8 mouse cellular contexts compared by ENCODE assay signal in the genomic region with DNA sequence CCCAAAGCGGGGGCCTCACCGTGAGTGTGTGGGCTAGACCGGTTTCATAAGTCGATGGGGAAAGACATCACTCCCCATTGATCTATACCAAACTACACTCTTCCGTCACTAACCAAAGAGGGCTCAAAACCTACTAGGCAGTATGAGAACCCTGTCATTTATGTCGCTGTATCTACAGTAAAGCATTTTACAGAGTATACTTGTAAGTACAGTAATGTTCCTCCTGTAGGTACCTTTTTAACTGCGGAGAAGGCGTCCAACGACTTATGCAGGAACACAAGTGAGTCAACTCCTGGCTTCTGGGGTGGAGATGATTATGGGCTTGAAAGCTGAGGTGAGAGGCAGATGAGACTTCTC. TPM values are rescaled to one million over a fixed set of nuclear protein-coding genes. Genes with fewer than 3 reads are reported as not detected.
DNase-seq lines count a peak whose midpoint lies in the region; ATAC-seq lines count a peak whose summit lies in the region.

No protein-coding gene starts in this region.

- H3K9me3 ChIP-seq in lung, embryonic 15.5 days: no peaks in the 10 kb centered on the region
- H3K9me3 ChIP-seq in embryonic facial prominence, embryonic 11.5 days (replicated peaks; ENCODE audit: control insufficient read depth, low read length): no peaks in the 10 kb centered on the region
- H3K9me3 ChIP-seq in intestine, embryonic 16.5 days (ENCODE audit: control insufficient read depth, low read length): no peaks in the 10 kb centered on the region
- no peaks in the 10 kb centered on the region for H3K9me3 ChIP-seq in neural tube, embryonic 14.5 days (ENCODE audit: control insufficient read depth, low read length)

- peak overlapping the region; percentile 98 for H3K4me3 ChIP-seq in lung, embryonic 15.5 days
- H3K4me3 ChIP-seq in embryonic facial prominence, embryonic 11.5 days (ENCODE audit: low read depth, low read length): peak overlapping the region; percentile 92
- H3K4me3 ChIP-seq in intestine, embryonic 16.5 days (ENCODE audit: low read length): peak overlapping the region; percentile 95
- peak overlapping the region; percentile 94 for H3K4me3 ChIP-seq in neural tube, embryonic 14.5 days (ENCODE audit: low read depth, low read length)

- no peak for DNase-seq in lung, postnatal 25 days (ENCODE audit: low spot score)
- no peak for DNase-seq in embryonic facial prominence, embryonic 11.5 days (ENCODE audit: low spot score)
- no peak for DNase-seq in spleen, adult 18-20 months
- no peak for DNase-seq in yolk sac, embryonic 10.5 days (ENCODE audit: low spot score)
- DNase-seq in adrenal gland, adult (ENCODE audit: inconsistent age in 2 of 2, low spot score in 1 of 2): no peak

- H3K36me3 ChIP-seq in lung, embryonic 15.5 days: peaks cover 28% of the 10 kb centered on the region
- no peaks in the 10 kb centered on the region; the same call in 1 of the 2 replicates for H3K36me3 ChIP-seq in embryonic facial prominence, embryonic 11.5 days (replicated peaks; ENCODE audit: control insufficient read depth, insufficient read depth, low read depth, low read length)
- H3K36me3 ChIP-seq in intestine, embryonic 16.5 days (ENCODE audit: control insufficient read depth, insufficient read depth, low read length): 0 out of 2 replicates have a peak, but pooled peaks cover 3% of the 10 kb centered on the region
- peaks cover 26% of the 10 kb centered on the region for H3K36me3 ChIP-seq in neural tube, embryonic 14.5 days (ENCODE audit: control insufficient read depth, insufficient read depth, low read length)

- peaks cover 16% of the 10 kb centered on the region for H3K4me1 ChIP-seq in lung, embryonic 15.5 days
- H3K4me1 ChIP-seq in embryonic facial prominence, embryonic 11.5 days (ENCODE audit: control insufficient read depth, insufficient read depth, low read length): no peaks in the 10 kb centered on the region; the same call in 1 of the 2 replicates
- H3K4me1 ChIP-seq in intestine, embryonic 16.5 days (ENCODE audit: control insufficient read depth, insufficient read depth, low read length): peaks cover 4% of the 10 kb centered on the region
- peaks cover 11% of the 10 kb centered on the region for H3K4me1 ChIP-seq in neural tube, embryonic 14.5 days (ENCODE audit: control insufficient read depth, insufficient read depth, low read length)

- peak overlapping the region; percentile 82 for H3K4me2 ChIP-seq in lung, embryonic 15.5 days
- peak overlapping the region; percentile 88 for H3K4me2 ChIP-seq in embryonic facial prominence, embryonic 11.5 days (ENCODE audit: low read depth, low read length)
- peak overlapping the region; percentile 86 for H3K4me2 ChIP-seq in intestine, embryonic 16.5 days (ENCODE audit: low read depth, low read length)
- H3K4me2 ChIP-seq in neural tube, embryonic 14.5 days (ENCODE audit: low read depth, low read length): peak overlapping the region; percentile 92

- peak overlapping the region; percentile 84 for H3K9ac ChIP-seq in lung, embryonic 15.5 days
- H3K9ac ChIP-seq in embryonic facial prominence, embryonic 11.5 days (replicated peaks; ENCODE audit: low read length): peak overlapping the region; percentile 75
- peak overlapping the region; percentile 87 for H3K9ac ChIP-seq in intestine, embryonic 16.5 days (ENCODE audit: low read depth, low read length)
- peak overlapping the region; percentile 74 for H3K9ac ChIP-seq in neural tube, embryonic 14.5 days (replicated peaks; ENCODE audit: low read depth, low read length)

- no peak for ATAC-seq in lung, embryonic 15.5 days (ENCODE audit: borderline replicate concordance, extremely low read depth, low FRiP score, low TSS enrichment)
- ATAC-seq in embryonic facial prominence, embryonic 11.5 days (replicated peaks; ENCODE audit: insufficient number of reproducible peaks, low FRiP score, low TSS enrichment, low read depth): no peak
- no peak for ATAC-seq in intestine, embryonic 16.5 days
- no peak for ATAC-seq in neural tube, embryonic 14.5 days (ENCODE audit: low read depth)

- no peak overlapping the region for H3K27ac ChIP-seq in lung, embryonic 15.5 days
- H3K27ac ChIP-seq in embryonic facial prominence, embryonic 11.5 days (replicated peaks; ENCODE audit: low read depth, low read length): no peak overlapping the region
- H3K27ac ChIP-seq in intestine, embryonic 16.5 days (ENCODE audit: low read length): no peak overlapping the region
- H3K27ac ChIP-seq in neural tube, embryonic 14.5 days (ENCODE audit: low read depth, low read length): no peak overlapping the region

- WGBS in lung, embryonic 15.5 days: 6% methylated on average over 9 of the region's 9 CpGs
- WGBS in embryonic facial prominence, embryonic 11.5 days: 13% methylated on average over 9 of the region's 9 CpGs
- WGBS in intestine, embryonic 16.5 days: 11% methylated on average over 9 of the region's 9 CpGs
- WGBS in neural tube, embryonic 14.5 days: 9% methylated on average over 9 of the region's 9 CpGs

- no peaks in the 10 kb centered on the region for H3K27me3 ChIP-seq in lung, embryonic 15.5 days
- H3K27me3 ChIP-seq in embryonic facial prominence, embryonic 11.5 days (ENCODE audit: control insufficient read depth, insufficient read depth, low read length): no peaks in the 10 kb centered on the region
- H3K27me3 ChIP-seq in intestine, embryonic 16.5 days (replicated peaks; ENCODE audit: control insufficient read depth, insufficient read depth, low read length): no peaks in the 10 kb centered on the region
- no peaks in the 10 kb centered on the region for H3K27me3 ChIP-seq in neural tube, embryonic 14.5 days (ENCODE audit: control insufficient read depth, insufficient read depth, low read length)

RNA-seq across cellular contexts. Expression of a gene that starts 0.6 kb away (rescaled TPM):
- 25.6 and 26.6 TPM in 2 replicates for polyA plus RNA-seq in lung, embryonic 15.5 days (2015; fragmentation: Nextera tagmentation; extraction: Ambion mirVana)
- 33.4 and 33.9 TPM in 2 replicates for polyA plus RNA-seq in embryonic facial prominence, embryonic 11.5 days (2014; fragmentation: Nextera tagmentation; extraction: Ambion mirVana)
- polyA plus RNA-seq in intestine, embryonic 16.5 days (2015; fragmentation: Nextera tagmentation; extraction: Ambion mirVana): 24.7 and 26.4 TPM in 2 replicates
- polyA plus RNA-seq in neural tube, embryonic 14.5 days (2014; fragmentation: Nextera tagmentation; extraction: Ambion mirVana): 32.2 and 38.3 TPM in 2 replicates
